Mouse (Mus musculus) MEL-GATA-1-ER (cell line): Measurements from ENCODE around the gene Cdc25b.

ENCODE experiments used
- DNase-seq: peaks from one replicate; pipeline ENCODE4 v3.0.0-alpha.2; 2012; ENCODE audit warnings: low read depth; ENCODE audit errors: extremely low read depth

Cdc25b gene

GRCm38 (mm10) chr2:131159938-131160581, 26.7 kb upstream of the Cdc25b start, which contains the start of gene 1700037H04Rik:
1700037H04Rik (minus strand) TSS chr2:131160081.
- DNase-seq = peak; percentile 93

- peak; percentile 39 for DNase-seq
Observed at GRCm38 (mm10) chr2:131160671-131161111, 26.1 kb upstream of the Cdc25b start.

- no peak for DNase-seq
Observed at GRCm38 (mm10) chr2:131163924-131164323, 22.8 kb upstream of the Cdc25b start.

- no peak for DNase-seq
Observed at GRCm38 (mm10) chr2:131166172-131166571, 20.6 kb upstream of the Cdc25b start.

GRCm38 (mm10) chr2:131167984-131168383, 18.8 kb upstream of the Cdc25b start:
- no peak for DNase-seq

GRCm38 (mm10) chr2:131168914-131169313, 17.8 kb upstream of the Cdc25b start:
- DNase-seq = no peak

GRCm38 (mm10) chr2:131170936-131171335, 15.8 kb upstream of the Cdc25b start:
- no peak for DNase-seq

- DNase-seq = no peak
Observed at GRCm38 (mm10) chr2:131171401-131172104, 15.2 kb upstream of the Cdc25b start.

- no peak for DNase-seq
Observed at GRCm38 (mm10) chr2:131172322-131172721, 14.4 kb upstream of the Cdc25b start.

GRCm38 (mm10) chr2:131174700-131175099, 12.0 kb upstream of the Cdc25b start:
- peak; percentile 78 for DNase-seq

GRCm38 (mm10) chr2:131175286-131175944, 11.3 kb upstream of the Cdc25b start:
- DNase-seq = no peak

- no peak for DNase-seq
Observed at GRCm38 (mm10) chr2:131175945-131176309, 10.8 kb upstream of the Cdc25b start.

- no peak for DNase-seq
Observed at GRCm38 (mm10) chr2:131176491-131176890, 10.3 kb upstream of the Cdc25b start.

- no peak for DNase-seq
Observed at GRCm38 (mm10) chr2:131177932-131178331, 8.8 kb upstream of the Cdc25b start.

- no peak for DNase-seq
Observed at GRCm38 (mm10) chr2:131178828-131179245, 7.9 kb upstream of the Cdc25b start.

GRCm38 (mm10) chr2:131179246-131179886, 7.4 kb upstream of the Cdc25b start:
- DNase-seq = no peak

GRCm38 (mm10) chr2:131179990-131180587, 6.7 kb upstream of the Cdc25b start, which contains the start of gene Cenpb:
Cenpb (minus strand) TSS chr2:131180067.
- DNase-seq = peak; percentile 77

GRCm38 (mm10) chr2:131186343-131186742, 406 bp upstream of the Cdc25b start:
- DNase-seq = no peak

- DNase-seq = no peak
Observed at GRCm38 (mm10) chr2:131187602-131187922, 813 bp downstream of the Cdc25b start.

GRCm38 (mm10) chr2:131188311-131188710, 1.6 kb downstream of the Cdc25b start:
- DNase-seq = no peak

GRCm38 (mm10) chr2:131189521-131190309, 3.0 kb downstream of the Cdc25b start:
- no peak for DNase-seq
